Mouse (Mus musculus) CH12.LX (cell line): Measurements from ENCODE around the gene Slc2a5. TPM values are rescaled to one million over a fixed set of nuclear protein-coding genes. Genes with fewer than 3 reads are reported as not detected.

Source experiments
- DNase-seq: peaks from one replicate; pipeline ENCODE4 v3.0.0-alpha.2; 2013; ENCODE audit errors: extremely low read depth
- H3K27ac ChIP-seq: 2 replicates; pipeline ENCODE4 v1.5.1; 2012; ENCODE audit warnings: low read depth, mild to moderate bottlenecking, control low read depth, moderate library complexity; ENCODE audit not compliant: insufficient read depth
- H3K27me3 ChIP-seq: replicated peaks from 2 replicates; pipeline ENCODE3; 2012; ENCODE audit warnings: inconsistent platforms
- H3K36me3 ChIP-seq, 2 experiments: replicated peaks in 1 of 2; 2 replicates each; pipeline versions ENCODE3 to v1.6.1; 2012; ENCODE audit warnings: inconsistent platforms in 1 of 2, low read length in 1 of 2, mild to moderate bottlenecking in 1 of 2, mixed read lengths in 1 of 2, moderate library complexity in 1 of 2; ENCODE audit not compliant: control insufficient read depth in 1 of 2, insufficient read depth in 1 of 2
- H3K4me1 ChIP-seq, 2 experiments: 2 replicates each; pipeline ENCODE4 v1.6.1; 2012; ENCODE audit warnings: inconsistent platforms in 1 of 2, moderate library complexity in 1 of 2; ENCODE audit not compliant: insufficient read depth in 2 of 2, control insufficient read depth in 1 of 2
- H3K4me2 ChIP-seq: 2 replicates; pipeline ENCODE4 v1.6.1; 2012; ENCODE audit warnings: low read depth, mild to moderate bottlenecking, control low read depth; ENCODE audit not compliant: poor library complexity, insufficient read depth, severe bottlenecking
- H3K4me3 ChIP-seq, 3 experiments: fragments of 150-350 bp in 1 of 3; sonication (generic) in 1 of 3; replicated peaks in 1 of 3; 2 replicates each; pipeline versions ENCODE3 to v1.5.1; 2011 to 2012; ENCODE audit warnings: low read depth in 2 of 3, low read length in 2 of 3, mild to moderate bottlenecking in 2 of 3, moderate library complexity in 2 of 3, control low read depth in 1 of 3, improper control_type of control experiment in 1 of 3, inconsistent platforms in 1 of 3, mixed read lengths in 1 of 3; ENCODE audit not compliant: poor library complexity in 1 of 3
- H3K79me2 ChIP-seq: replicated peaks from 2 replicates; pipeline ENCODE4 v1.6.1; 2012; ENCODE audit warnings: mild to moderate bottlenecking, moderate library complexity; ENCODE audit not compliant: control insufficient read depth, poor library complexity, insufficient read depth, severe bottlenecking; ENCODE audit errors: extremely low read depth
- H3K9ac ChIP-seq: 2 replicates; pipeline ENCODE4 v1.6.1; 2012; ENCODE audit warnings: low read depth, mild to moderate bottlenecking, control low read depth, moderate library complexity; ENCODE audit not compliant: insufficient read depth
- H3K9me3 ChIP-seq: replicated peaks from 2 replicates; pipeline ENCODE3; 2012; ENCODE audit warnings: low read length, inconsistent platforms, mixed read lengths
- CHD1 ChIP-seq: IDR thresholded peaks from 2 replicates; pipeline ENCODE4 v1.6.1; 2012; ENCODE audit warnings: low read depth, low read length, improper control_type of control experiment, inconsistent platforms
- CTCF ChIP-seq, 2 experiments: IDR thresholded peaks in 1 of 2; conservative IDR thresholded peaks in 1 of 2; 2 replicates each; pipeline ENCODE4 v1.5.1; 2011 to 2012; ENCODE audit warnings: low read depth in 2 of 2, low read length in 2 of 2, improper control_type of control experiment in 1 of 2, inconsistent platforms in 1 of 2, mild to moderate bottlenecking in 1 of 2, moderate library complexity in 1 of 2
- E2F4 ChIP-seq: IDR thresholded peaks from 2 replicates; pipeline ENCODE4 v1.6.1; 2011; ENCODE audit warnings: low read depth, low read length, improper control_type of control experiment; ENCODE audit not compliant: insufficient replicate concordance
- ELF1 ChIP-seq: IDR thresholded peaks from 2 replicates; pipeline ENCODE4 v1.6.1; 2014; ENCODE audit warnings: low read depth, mild to moderate bottlenecking, inconsistent platforms, low read length, improper control_type of control experiment
- EP300 ChIP-seq: IDR thresholded peaks from 2 replicates; pipeline ENCODE4 v1.6.1; 2011; ENCODE audit warnings: low read length, improper control_type of control experiment
- ETS1 ChIP-seq: conservative IDR thresholded peaks from 2 replicates; pipeline ENCODE4 v1.6.1; 2012; ENCODE audit warnings: low read depth, mild to moderate bottlenecking, inconsistent platforms, low read length, improper control_type of control experiment, moderate library complexity
- HCFC1 ChIP-seq: IDR thresholded peaks from 2 replicates; pipeline ENCODE4 v1.6.1; 2012; ENCODE audit warnings: low read depth, mild to moderate bottlenecking, inconsistent platforms, low read length, improper control_type of control experiment
- JUN ChIP-seq: IDR thresholded peaks from 2 replicates; pipeline ENCODE4 v1.6.1; 2011; ENCODE audit warnings: low read depth, mild to moderate bottlenecking, low read length, improper control_type of control experiment, moderate library complexity; ENCODE audit not compliant: insufficient read depth
- JUND ChIP-seq: conservative IDR thresholded peaks from 2 replicates; pipeline ENCODE4 v1.6.1; 2011; ENCODE audit warnings: low read depth, low read length, improper control_type of control experiment
- KAT2A ChIP-seq: IDR thresholded peaks from 2 replicates; pipeline ENCODE4 v1.6.1; 2012; ENCODE audit warnings: low read length, improper control_type of control experiment, inconsistent platforms; ENCODE audit not compliant: insufficient replicate concordance
- MAFK ChIP-seq: IDR thresholded peaks from 2 replicates; pipeline ENCODE4 v1.6.1; 2011; ENCODE audit warnings: low read length, improper control_type of control experiment; ENCODE audit not compliant: insufficient replicate concordance
- MAX ChIP-seq: IDR thresholded peaks from 2 replicates; pipeline ENCODE4 v1.6.1; 2011; ENCODE audit warnings: low read length, improper control_type of control experiment
- MAZ ChIP-seq: IDR thresholded peaks from 2 replicates; pipeline ENCODE4 v1.6.1; 2012; ENCODE audit warnings: low read depth, mild to moderate bottlenecking, inconsistent platforms, low read length, improper control_type of control experiment, moderate library complexity
- MXI1 ChIP-seq: IDR thresholded peaks from 2 replicates; pipeline ENCODE4 v1.6.1; 2011; ENCODE audit warnings: mild to moderate bottlenecking, low read depth, low read length, improper control_type of control experiment
- MYC ChIP-seq: IDR thresholded peaks from 2 replicates; pipeline ENCODE4 v1.6.1; 2011; ENCODE audit warnings: low read depth, mild to moderate bottlenecking, improper control_type of control experiment, low read length
- NELFE ChIP-seq: IDR thresholded peaks from 2 replicates; pipeline ENCODE4 v1.6.1; 2011; ENCODE audit warnings: low read depth, low read length, improper control_type of control experiment
- NRF1 ChIP-seq: IDR thresholded peaks from 2 replicates; pipeline ENCODE4 v1.6.1; 2014; ENCODE audit warnings: low read depth, mild to moderate bottlenecking, inconsistent platforms, low read length, improper control_type of control experiment, moderate library complexity
- POLR2A ChIP-seq: IDR thresholded peaks from 2 replicates; pipeline ENCODE4 v1.6.1; 2011; ENCODE audit warnings: low read depth, mild to moderate bottlenecking, improper control_type of control experiment, low read length
- POLR2AphosphoS2 ChIP-seq: IDR thresholded peaks from 2 replicates; pipeline ENCODE4 v1.6.1; 2011; ENCODE audit warnings: low read depth, low read length, improper control_type of control experiment
- SIN3A ChIP-seq: IDR thresholded peaks from 2 replicates; pipeline ENCODE4 v1.6.1; 2012; ENCODE audit warnings: low read length, improper control_type of control experiment, inconsistent platforms
- SMC3 ChIP-seq: IDR thresholded peaks from 2 replicates; pipeline ENCODE4 v1.6.1; 2011; ENCODE audit warnings: low read depth, low read length, improper control_type of control experiment
- TBP ChIP-seq: conservative IDR thresholded peaks from 2 replicates; pipeline ENCODE4 v1.6.1; 2011; ENCODE audit warnings: low read depth, low read length, improper control_type of control experiment
- USF1 ChIP-seq: IDR thresholded peaks from 2 replicates; pipeline ENCODE4 v1.6.1; 2014; ENCODE audit warnings: low read depth, mild to moderate bottlenecking, inconsistent platforms, low read length, improper control_type of control experiment
- ZC3H11A ChIP-seq: IDR thresholded peaks from 2 replicates; pipeline ENCODE4 v1.6.1; 2012; ENCODE audit warnings: low read depth, mild to moderate bottlenecking, inconsistent platforms, low read length, improper control_type of control experiment
- ZNF384 ChIP-seq: IDR thresholded peaks from 2 replicates; pipeline ENCODE4 v1.6.1; 2012; ENCODE audit warnings: low read depth, low read length, improper control_type of control experiment, inconsistent platforms
- dilution Hi-C: fragments of 300-500 bp; cut with MboI; formaldehyde crosslinking; loops from 2 replicates; pipeline ENCODE4 v1.14.3; 2020; ENCODE audit warnings: low sequenced_read_pairs; ENCODE audit not compliant: extremely low pct_unique_long_range_greater_than_20kb, extremely low pct_ligation_motif_present
- in situ Hi-C: fragments of 300-500 bp; cut with MboI; formaldehyde crosslinking; loops from 3 replicates; pipeline ENCODE4 v1.14.3; 2019; ENCODE audit warnings: low sequenced_read_pairs, low pct_ligation_motif_present, low pct_unique_long_range_greater_than_20kb, mixed read lengths
- polyA plus RNA-seq: library from polyadenylated mRNA; unstranded; fragments of >175 nt; gene quantifications from 2 replicates; pipeline ENCODE4 v1.2.1, GENCODE M21; 2012; ENCODE audit warnings: low read depth; ENCODE audit not compliant: insufficient read length
- total RNA-seq, 2 experiments: library from RNA; depleted of rRNA; stranded (reverse); fragments of 300-350 nt in 1 of 2; fragments of >200 nt in 1 of 2; gene quantifications; 2 replicates each; pipeline ENCODE4 v1.2.3; 2012 to 2014

Gene Slc2a5
- total and polyA plus RNA-seq, 3 experiments = 0.81 to 1.5 (median 1.4) TPM

- Histone ChIP-seq H3K9ac (no peak overlapping the region), H3K9me3 (no peaks in the 10 kb centered on the region), H3K4me3 (no peak overlapping the region), H3K36me3 (no peaks in the 10 kb centered on the region), H3K27ac (no peak overlapping the region), H3K27me3 (no peaks in the 10 kb centered on the region), H3K4me2 (no peak overlapping the region), H3K4me1 (peaks cover 18 to 59% of the 10 kb centered on the region in 2 experiments), H3K79me2 (no peaks in the 10 kb centered on the region)
- DNase-seq = no peak
- in situ Hi-C loops = no loop called here
- dilution Hi-C loops = no loop called here
- TF ChIP-seq MXI1 = no peak
- TF ChIP-seq CTCF (conservative IDR thresholded peaks at IDR 0.05 in 1 of 2, IDR thresholded peaks at IDR 0.05 in 1 of 2; ENCODE audit: low read depth in 2 of 2, low read length in 2 of 2) = no peak
- no peak for TF ChIP-seq NELFE
- TF ChIP-seq USF1 = no peak
- no peak for TF ChIP-seq KAT2A
- no peak for TF ChIP-seq SIN3A
- no peak for TF ChIP-seq MAZ
- TF ChIP-seq EP300 = no peak
- TF ChIP-seq JUN = no peak
- TF ChIP-seq MYC = no peak
- TF ChIP-seq MAFK = no peak
- TF ChIP-seq SMC3 = no peak
- no peak for TF ChIP-seq ZC3H11A
- no peak for TF ChIP-seq ETS1
- no peak for TF ChIP-seq E2F4
Observed at GRCm38 (mm10) chr4:150121430-150121829, 2.3 kb downstream of the Slc2a5 start.

- H3K4me1 ChIP-seq = peaks cover 18 to 61% of the 10 kb centered on the region in 2 experiments
- TF ChIP-seq POLR2AphosphoS2 (no peak), TBP (no peak), HCFC1 (no peak), ELF1 (no peak), ZNF384 (no peak), NRF1 (no peak), JUND (no peak), MAX (no peak), JUN (no peak), CHD1 (no peak), USF1 (no peak), POLR2A (no peak), MAZ (no peak)
- TF ChIP-seq, all 38 proteins: peak for 0
- Histone ChIP-seq H3K4me2 (no peak overlapping the region), H3K9me3 (no peaks in the 10 kb centered on the region), H3K4me3 (no peak overlapping the region), H3K79me2 (no peaks in the 10 kb centered on the region), H3K36me3 (no peaks in the 10 kb centered on the region), H3K9ac (no peak overlapping the region), H3K27me3 (no peaks in the 10 kb centered on the region), H3K27ac (no peak overlapping the region)
- DNase-seq = no peak
- in situ Hi-C loops = no loop called here
- dilution Hi-C loops = no loop called here
Observed at GRCm38 (mm10) chr4:150122476-150122875, 3.4 kb downstream of the Slc2a5 start.
